In the genomic region with DNA sequence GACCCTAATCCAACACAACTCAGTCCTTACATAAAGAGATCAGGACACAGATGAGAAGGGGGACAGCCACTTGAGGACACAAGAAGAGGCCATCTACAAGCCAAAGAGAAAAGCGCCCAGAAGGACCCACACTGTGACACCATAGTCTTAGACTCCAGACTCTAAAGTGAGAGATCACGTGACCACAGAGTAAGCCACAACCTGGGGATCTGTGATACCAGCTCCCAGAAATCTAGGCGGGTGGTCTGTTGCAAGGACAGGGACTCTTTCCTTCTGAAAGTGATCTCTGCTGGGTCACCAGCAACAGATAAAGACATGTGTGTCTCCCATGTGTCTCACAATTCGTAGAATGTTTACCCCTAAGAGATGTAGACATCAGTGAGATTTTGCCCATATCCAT, we compare ENCODE assay signal across 29 mouse cellular contexts. TPM values are rescaled to one million over a fixed set of nuclear protein-coding genes. Genes with fewer than 3 reads are reported as not detected.
DNase-seq lines count a peak whose midpoint lies in the region; ATAC-seq and TF ChIP-seq lines count a peak whose summit lies in the region.
"Had no signal": no experiment of that assay in that cellular context is flagged by ENCODE, and none has a peak within 500 bp of the region (broad histone marks: within the 10 kb centered on the region; RNA-seq: fewer than 3 reads in every experiment).

No protein-coding gene starts in this region.

- TF ChIP-seq POLR2A in MEL (IDR thresholded peaks at IDR 0.05; ENCODE audit: control insufficient read depth in 1 of 2, insufficient read depth in 1 of 2, low read depth in 1 of 2, low read length in 2 of 2, poor library complexity in 1 of 2), result no peak

- H3K79me2 ChIP-seq in MEL (ENCODE audit: control insufficient read depth, insufficient read depth, low read length, poor library complexity), result peaks cover 28% of the 10 kb centered on the region

- DNase-seq in heart, embryonic 10.5 days (ENCODE audit: low spot score), result no peak
- no peak for DNase-seq in heart, adult 11 months
- DNase-seq in MEL (ENCODE audit: low read depth, low spot score), result peak; percentile 57
- no peak for DNase-seq in liver, embryonic 14.5 days (ENCODE audit: low read depth in 3 of 3, low spot score in 3 of 3)
- DNase-seq in liver, postnatal 0 days, result no peak
- DNase-seq in lung, postnatal 4 days, result no peak
- no peak for DNase-seq in right cerebral cortex, adult 2 months (ENCODE audit: low spot score in 2 of 2)
- DNase-seq: adrenal gland, adult 2 months; adrenal gland, postnatal 14 days; cerebellum, adult 11-12 months; cerebellum, adult 8-10 months; cerebellum, postnatal 10 days; cerebellum, postnatal 36 days; embryo, embryonic 11 days; gastrocnemius, postnatal 25 days; heart, postnatal 10 days; heart, postnatal 36 days had no signal

- no peak for TF ChIP-seq CTCF in MEL (IDR thresholded peaks at IDR 0.05 in 2 of 3, conservative IDR thresholded peaks at IDR 0.05 in 1 of 3; ENCODE audit: control insufficient read depth in 1 of 3, insufficient read depth in 1 of 3, low read depth in 2 of 3, low read length in 3 of 3, poor library complexity in 1 of 3, severe bottlenecking in 1 of 3)
- no peak for TF ChIP-seq CTCF in liver, embryonic 14.5 days (IDR thresholded peaks at IDR 0.05; ENCODE audit: low read depth)
- TF ChIP-seq CTCF in liver, postnatal 0 days (IDR thresholded peaks at IDR 0.05; ENCODE audit: low read depth), result no peak

- peaks cover 67% of the 10 kb centered on the region for H3K4me1 ChIP-seq in heart, embryonic 10.5 days
- peaks cover 19 to 80% of the 10 kb centered on the region in 2 experiments for H3K4me1 ChIP-seq in MEL (ENCODE audit: control insufficient read depth in 1 of 2, insufficient read depth in 2 of 2, low read length in 2 of 2)
- H3K4me1 ChIP-seq in liver, embryonic 14.5 days (replicated peaks; ENCODE audit: control insufficient read depth in 2 of 2, insufficient read depth in 2 of 2, low read length in 1 of 2), result peaks cover 70 to 71% of the 10 kb centered on the region in 2 experiments
- H3K4me1 ChIP-seq in liver, postnatal 0 days (ENCODE audit: insufficient read depth), result peaks cover 47% of the 10 kb centered on the region
- H3K4me1 ChIP-seq: embryonic facial prominence, embryonic 13.5 days; forebrain, embryonic 12.5 days; forebrain, embryonic 15.5 days; hindbrain, embryonic 13.5 days had no signal

- no peak for ATAC-seq in liver, embryonic 14.5 days (ENCODE audit: insufficient read depth)
- ATAC-seq in liver, postnatal 0 days, result no peak
- no peak for ATAC-seq in CD4-positive, CD25-positive, alpha-beta regulatory T cell, adult 4 months
- ATAC-seq: forebrain, embryonic 15.5 days; hindbrain, embryonic 16.5 days had no signal

- no peaks in the 10 kb centered on the region for H3K27me3 ChIP-seq in heart, embryonic 10.5 days (ENCODE audit: insufficient read depth, poor library complexity, severe bottlenecking)
- no peaks in the 10 kb centered on the region for H3K27me3 ChIP-seq in MEL (ENCODE audit: control insufficient read depth in 1 of 2, insufficient read depth in 2 of 2, low read length in 2 of 2)
- no peaks in the 10 kb centered on the region for H3K27me3 ChIP-seq in liver, embryonic 14.5 days (ENCODE audit: control insufficient read depth, insufficient read depth, low read length)
- no peaks in the 10 kb centered on the region for H3K27me3 ChIP-seq in liver, postnatal 0 days (ENCODE audit: insufficient read depth, low read length)
- H3K27me3 ChIP-seq: embryonic facial prominence, embryonic 13.5 days; forebrain, embryonic 12.5 days; forebrain, embryonic 15.5 days; heart, embryonic 12.5 days; heart, embryonic 15.5 days; hindbrain, embryonic 13.5 days had no signal

- no peak overlapping the region for H3K9ac ChIP-seq in MEL (ENCODE audit: control insufficient read depth, low read depth, low read length, poor library complexity, severe bottlenecking)
- peak overlapping the region; percentile 58; the same call in 1 of the 2 replicates for H3K9ac ChIP-seq in liver, embryonic 14.5 days (replicated peaks)
- no peak overlapping the region for H3K9ac ChIP-seq in liver, postnatal 0 days (replicated peaks)
- H3K9ac ChIP-seq: embryonic facial prominence, embryonic 13.5 days; forebrain, embryonic 12.5 days; forebrain, embryonic 15.5 days; heart, embryonic 12.5 days; heart, embryonic 15.5 days; hindbrain, embryonic 13.5 days had no signal

- peak overlapping the region; percentile 70; the same call in 1 of the 2 replicates for H3K4me2 ChIP-seq in liver, embryonic 14.5 days (ENCODE audit: low read depth)
- no peak overlapping the region for H3K4me2 ChIP-seq in liver, postnatal 0 days (ENCODE audit: low read depth, low read length)
- H3K4me2 ChIP-seq: embryonic facial prominence, embryonic 13.5 days; forebrain, embryonic 12.5 days; forebrain, embryonic 15.5 days; heart, embryonic 12.5 days; heart, embryonic 15.5 days; hindbrain, embryonic 13.5 days had no signal

- H3K9me3 ChIP-seq in heart, embryonic 10.5 days, result no peaks in the 10 kb centered on the region
- no peaks in the 10 kb centered on the region for H3K9me3 ChIP-seq in MEL (replicated peaks; ENCODE audit: insufficient read depth, low read length)
- H3K9me3 ChIP-seq in liver, embryonic 14.5 days (ENCODE audit: control insufficient read depth, low read length), result no peaks in the 10 kb centered on the region
- no peaks in the 10 kb centered on the region for H3K9me3 ChIP-seq in liver, postnatal 0 days (ENCODE audit: low read length)
- H3K9me3 ChIP-seq: embryonic facial prominence, embryonic 10.5 days; embryonic facial prominence, embryonic 13.5 days; forebrain, embryonic 12.5 days; forebrain, embryonic 15.5 days; G1E; heart, embryonic 12.5 days; heart, embryonic 15.5 days; hindbrain, embryonic 10.5 days; hindbrain, embryonic 13.5 days had no signal

- TF ChIP-seq RAD21 in MEL (IDR thresholded peaks at IDR 0.05; ENCODE audit: low read depth, low read length), result no peak

- no peak overlapping the region for H3K4me3 ChIP-seq in heart, embryonic 10.5 days
- H3K4me3 ChIP-seq in MEL (ENCODE audit: control insufficient read depth in 1 of 2, insufficient read depth in 1 of 2, low read depth in 2 of 2, low read length in 2 of 2), result no peak overlapping the region
- H3K4me3 ChIP-seq in liver, embryonic 14.5 days (ENCODE audit: insufficient read depth in 1 of 2, low read depth in 2 of 2, low read length in 2 of 2), result no peak overlapping the region
- H3K4me3 ChIP-seq in liver, postnatal 0 days (ENCODE audit: low read depth, low read length), result no peak overlapping the region
- H3K4me3 ChIP-seq: embryonic facial prominence, embryonic 10.5 days; embryonic facial prominence, embryonic 13.5 days; erythroblast, embryonic 14.5 days; forebrain, embryonic 12.5 days; forebrain, embryonic 15.5 days; heart, embryonic 12.5 days; heart, embryonic 15.5 days; hindbrain, embryonic 10.5 days; hindbrain, embryonic 13.5 days had no signal

- WGBS in heart, embryonic 10.5 days, result 79% methylated on average over 4 of the region's 4 CpGs
- 26% methylated on average over 4 of the region's 4 CpGs for WGBS in liver, embryonic 14.5 days (ENCODE audit: insufficient replicate concordance)
- 59% methylated on average over 4 of the region's 4 CpGs for WGBS in liver, postnatal 0 days (ENCODE audit: insufficient replicate concordance)

- peak overlapping the region; percentile 69; the same call in 1 of the 2 replicates for H3K27ac ChIP-seq in heart, embryonic 10.5 days
- peak overlapping the region; percentile 92 for H3K27ac ChIP-seq in MEL (ENCODE audit: control insufficient read depth, low read depth, low read length)
- peak overlapping the region; percentile 86 for H3K27ac ChIP-seq in liver, embryonic 14.5 days
- peak overlapping the region; percentile 61; the same call in 1 of the 2 replicates for H3K27ac ChIP-seq in liver, postnatal 0 days (ENCODE audit: low read depth)
- H3K27ac ChIP-seq: embryonic facial prominence, embryonic 10.5 days; embryonic facial prominence, embryonic 13.5 days; forebrain, embryonic 12.5 days; forebrain, embryonic 15.5 days; heart, embryonic 15.5 days; hindbrain, embryonic 10.5 days; hindbrain, embryonic 13.5 days had no signal

- H3K36me3 ChIP-seq in heart, embryonic 10.5 days, result no peaks in the 10 kb centered on the region
- peaks cover 0 to 58% of the 10 kb centered on the region in 2 experiments; a peak in 2 of 4 replicates for H3K36me3 ChIP-seq in MEL (ENCODE audit: control insufficient read depth in 1 of 2, insufficient read depth in 2 of 2, low read length in 2 of 2)
- H3K36me3 ChIP-seq in liver, embryonic 14.5 days (replicated peaks; ENCODE audit: control insufficient read depth, insufficient read depth, low read depth), result no peaks in the 10 kb centered on the region
- no peaks in the 10 kb centered on the region for H3K36me3 ChIP-seq in liver, postnatal 0 days (replicated peaks; ENCODE audit: insufficient read depth, low read length)
- H3K36me3 ChIP-seq: embryonic facial prominence, embryonic 10.5 days; embryonic facial prominence, embryonic 13.5 days; forebrain, embryonic 12.5 days; forebrain, embryonic 15.5 days; G1E; heart, embryonic 12.5 days; heart, embryonic 15.5 days; hindbrain, embryonic 10.5 days; hindbrain, embryonic 13.5 days had no signal

- no peak; a peak in 1 of 4 replicates for TF ChIP-seq EP300 in MEL (IDR thresholded peaks at IDR 0.05; ENCODE audit: low read depth in 1 of 2, low read length in 2 of 2)
- TF ChIP-seq EP300 in liver, embryonic 14.5 days (IDR thresholded peaks at IDR 0.05; ENCODE audit: low read depth), result 0 out of 2 replicates have a peak, but pooled peaks have one; percentile 20
- no peak for TF ChIP-seq EP300 in liver, postnatal 0 days (IDR thresholded peaks at IDR 0.05; ENCODE audit: low read depth)

RNA-seq across cellular contexts. Expression of a gene that starts 34.6 kb away (rescaled TPM):
- polyA plus RNA-seq in heart, embryonic 10.5 days (2016; fragmentation: Nextera tagmentation; extraction: Ambion mirVana), result 119 and 137 TPM in 2 replicates
- 13.5 and 20.3 TPM in 2 replicates for total RNA-seq in MEL (2012; rRNA removed)
- polyA plus RNA-seq in MEL (2012; ENCODE audit: insufficient read depth in 1 of 2, insufficient read length in 2 of 2, low read depth in 1 of 2, low replicate concordance in 2 of 2, missing spikeins in 1 of 2), result 10 to 100 TPM in 1 of 2 experiments, not detected in 1; 24.5 TPM
- 12.9 and 14.7 TPM in 2 replicates for polyA plus RNA-seq in liver, embryonic 14.5 days (2012; rRNA removed)
- 17.6 and 18.4 TPM in 2 replicates for polyA plus RNA-seq in liver, embryonic 14.5 days (2014; fragmentation: Nextera tagmentation; extraction: Ambion mirVana)
- 16.4 and 17.2 TPM in 2 replicates for polyA plus RNA-seq in liver, postnatal 0 days (2015; fragmentation: Nextera tagmentation; extraction: Ambion mirVana)
- 10 to 100 TPM; 20.2 to 25.8 TPM for polyA plus RNA-seq in CD4-positive, CD25-positive, alpha-beta regulatory T cell, adult 4 months (2017; shearing (Covaris generic))

RNA-seq across cellular contexts. Expression of a gene that starts 58.0 kb away (rescaled TPM):
- polyA plus RNA-seq in heart, embryonic 10.5 days (2016; fragmentation: Nextera tagmentation; extraction: Ambion mirVana), result 232 and 318 TPM in 2 replicates
- total RNA-seq in MEL (2012; rRNA removed), result 0.33 and 0.46 TPM in 2 replicates
- polyA plus RNA-seq in MEL (2012; ENCODE audit: insufficient read depth in 1 of 2, insufficient read length in 2 of 2, low read depth in 1 of 2, low replicate concordance in 2 of 2, missing spikeins in 1 of 2), result 1 to 10 TPM in 1 of 2 experiments, not detected in 1; 1.3 TPM
- 24.6 and 34.7 TPM in 2 replicates for polyA plus RNA-seq in liver, embryonic 14.5 days (2012; rRNA removed)
- polyA plus RNA-seq in liver, embryonic 14.5 days (2014; fragmentation: Nextera tagmentation; extraction: Ambion mirVana), result 31.4 and 41.2 TPM in 2 replicates
- polyA plus RNA-seq in liver, postnatal 0 days (2015; fragmentation: Nextera tagmentation; extraction: Ambion mirVana), result 137 and 167 TPM in 2 replicates
- under 1 TPM in 1 of 2 experiments, not detected in 1; 0.16 TPM for polyA plus RNA-seq in CD4-positive, CD25-positive, alpha-beta regulatory T cell, adult 4 months (2017; shearing (Covaris generic))

Comparison
In these comparisons a context has a peak if more than half of its experiments do, and no peak if none do; other contexts are left out.
1. RNA of a gene that starts 58.0 kb away (polyA plus RNA-seq): 232 to 318 TPM in heart, embryonic 10.5 days, 137 to 167 TPM in liver, postnatal 0 days and 24.6 to 41.2 TPM in liver, embryonic 14.5 days; 1.3 TPM in MEL and 0.16 TPM in CD4-positive, CD25-positive, alpha-beta regulatory T cell, adult 4 months; every median in the first group is over 10 times any median in the second.
2. Peak in every context shown above with its lines, with median percentiles within 50 percentile points of each other: H3K27ac ChIP-seq.